Mouse (Mus musculus): ENCODE data around the gene Syt16. TPM values are rescaled to one million over a fixed set of nuclear protein-coding genes. Genes with fewer than 3 reads are reported as not detected.

Syt16 gene
- polyA plus RNA-seq, 1 experiment from 2014 or later, result not detected

- no peak for ATAC-seq
- H3K36me3 ChIP-seq (replicated peaks; ENCODE audit: insufficient read depth, low read length), result no peaks in the 10 kb centered on the region
- TF ChIP-seq EP300 (IDR thresholded peaks at IDR 0.05; ENCODE audit: low read depth), result no peak
- no peak for TF ChIP-seq CTCF (IDR thresholded peaks at IDR 0.05; ENCODE audit: low read depth)
- no peak for DNase-seq
- WGBS (ENCODE audit: insufficient replicate concordance), result 83% methylated on average over 6 of the region's 6 CpGs
- H3K9ac ChIP-seq (replicated peaks), result no peak overlapping the region
- no peak overlapping the region for H3K4me2 ChIP-seq (ENCODE audit: low read depth, low read length)
- no peak overlapping the region for H3K27ac ChIP-seq (ENCODE audit: low read depth)
- H3K4me1 ChIP-seq (ENCODE audit: insufficient read depth), result no peaks in the 10 kb centered on the region
- no peak overlapping the region for H3K4me3 ChIP-seq (ENCODE audit: low read depth, low read length)
- no peaks in the 10 kb centered on the region for H3K9me3 ChIP-seq (ENCODE audit: low read length)
- H3K27me3 ChIP-seq (ENCODE audit: insufficient read depth, low read length), result no peaks in the 10 kb centered on the region
Observed at GRCm38 (mm10) chr12:74202431-74203042, 205.1 kb downstream of the Syt16 start.

DNA sequence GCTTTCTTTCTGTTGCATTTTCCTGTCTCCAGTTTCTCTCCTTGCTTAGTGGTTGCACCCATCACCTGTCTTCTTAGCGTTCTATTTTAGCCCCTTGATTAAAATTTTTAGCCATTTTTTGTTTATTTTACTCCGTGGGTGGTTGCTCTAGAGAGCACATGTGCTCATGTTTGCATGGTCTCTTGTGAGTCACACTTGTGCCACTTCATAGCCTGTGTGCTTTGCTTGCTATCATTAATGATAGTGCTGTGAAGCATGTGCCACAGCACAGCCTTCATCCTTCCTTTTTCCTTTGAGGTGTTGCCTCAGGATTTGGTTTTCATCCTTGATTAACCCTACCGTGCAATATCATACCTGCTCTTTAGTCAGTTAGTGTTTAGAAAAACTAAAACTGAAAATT lies 214.7 kb downstream of the Syt16 start:
- Histone ChIP-seq H3K27ac (ENCODE audit: low read depth) (no peak overlapping the region), H3K27me3 (ENCODE audit: insufficient read depth, low read length) (no peaks in the 10 kb centered on the region), H3K4me3 (ENCODE audit: low read depth, low read length) (no peak overlapping the region), H3K36me3 (replicated peaks; ENCODE audit: insufficient read depth, low read length) (no peaks in the 10 kb centered on the region), H3K4me2 (ENCODE audit: low read depth, low read length) (no peak overlapping the region), H3K9ac (replicated peaks) (no peak overlapping the region), H3K9me3 (ENCODE audit: low read length) (no peaks in the 10 kb centered on the region), H3K4me1 (ENCODE audit: insufficient read depth) (no peaks in the 10 kb centered on the region)
- TF ChIP-seq CTCF (IDR thresholded peaks at IDR 0.05; ENCODE audit: low read depth), result no peak
- no peak for TF ChIP-seq EP300 (IDR thresholded peaks at IDR 0.05; ENCODE audit: low read depth)
- ATAC-seq (no peak), DNase-seq (no peak)
- WGBS (ENCODE audit: insufficient replicate concordance), result 66% methylated on average over 3 of the region's 3 CpGs

DNA sequence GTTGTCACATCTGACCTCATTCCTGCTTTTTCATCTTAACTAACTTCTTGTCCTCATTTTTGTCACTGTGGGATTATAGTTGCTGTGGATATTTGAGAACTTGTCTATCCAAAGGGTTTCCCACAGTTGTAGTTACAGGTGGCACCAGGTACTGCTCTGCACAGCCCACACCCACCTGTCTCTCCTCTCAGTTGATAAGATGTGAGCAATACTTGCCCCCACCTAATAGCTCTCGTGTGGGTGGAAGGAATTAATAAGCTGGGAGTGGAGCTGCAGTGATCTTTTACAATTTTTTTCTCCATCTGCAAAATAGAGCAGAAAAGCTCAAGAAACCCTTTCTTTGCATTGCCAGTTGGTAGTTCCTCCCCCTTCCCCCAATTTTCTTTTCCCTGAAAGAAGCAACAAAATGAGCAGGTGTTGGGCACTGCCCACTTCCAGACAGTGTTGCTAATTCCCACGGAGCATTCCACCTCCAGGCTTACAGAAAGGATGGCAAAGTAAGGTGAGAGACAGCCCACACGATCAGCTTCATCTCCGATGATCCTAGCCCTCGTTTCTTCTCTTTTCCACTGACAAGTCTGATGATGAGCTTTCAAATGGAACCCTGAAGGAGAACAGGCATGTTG lies 218.8 kb downstream of the Syt16 start:
- WGBS (ENCODE audit: insufficient replicate concordance), result 52% methylated on average over 5 of the region's 5 CpGs
- Histone ChIP-seq H3K36me3 (replicated peaks; ENCODE audit: insufficient read depth, low read length) (no peaks in the 10 kb centered on the region), H3K9me3 (ENCODE audit: low read length) (no peaks in the 10 kb centered on the region), H3K4me2 (ENCODE audit: low read depth, low read length) (no peak overlapping the region), H3K27ac (ENCODE audit: low read depth) (no peak overlapping the region), H3K4me1 (ENCODE audit: insufficient read depth) (no peaks in the 10 kb centered on the region), H3K4me3 (ENCODE audit: low read depth, low read length) (no peak overlapping the region), H3K27me3 (ENCODE audit: insufficient read depth, low read length) (no peaks in the 10 kb centered on the region), H3K9ac (replicated peaks) (no peak overlapping the region)
- DNase-seq (no peak), ATAC-seq (no peak)
- TF ChIP-seq CTCF (IDR thresholded peaks at IDR 0.05; ENCODE audit: low read depth) (no peak), EP300 (IDR thresholded peaks at IDR 0.05; ENCODE audit: low read depth) (no peak)

DNA sequence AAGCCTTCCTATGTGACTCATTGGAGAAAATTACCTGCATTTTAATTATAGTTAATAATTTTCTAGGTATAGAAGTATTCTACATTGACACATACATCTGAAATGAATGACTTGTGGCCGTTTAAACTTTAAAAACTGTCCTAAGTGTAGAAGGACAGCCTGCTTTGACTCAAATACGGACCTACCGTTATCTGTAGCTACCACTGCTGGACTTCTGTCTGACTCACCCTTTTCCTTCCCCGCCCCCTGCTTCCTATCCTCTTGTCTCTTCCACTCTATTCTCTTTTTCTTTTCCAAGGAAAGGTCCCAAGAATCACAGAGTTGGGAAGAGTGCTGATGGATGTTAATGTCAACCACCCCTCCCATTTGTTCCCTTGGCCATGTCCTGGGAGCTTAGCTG lies 222.4 kb downstream of the Syt16 start:
- WGBS (ENCODE audit: insufficient replicate concordance), result 62% methylated on average over 4 of the region's 4 CpGs
- no peak overlapping the region for H3K4me2 ChIP-seq (ENCODE audit: low read depth, low read length)
- H3K9ac ChIP-seq (replicated peaks), result no peak overlapping the region
- H3K27me3 ChIP-seq (ENCODE audit: insufficient read depth, low read length), result no peaks in the 10 kb centered on the region
- H3K4me3 ChIP-seq (ENCODE audit: low read depth, low read length), result no peak overlapping the region
- ATAC-seq (no peak), DNase-seq (no peak)
- no peaks in the 10 kb centered on the region for H3K4me1 ChIP-seq (ENCODE audit: insufficient read depth)
- no peaks in the 10 kb centered on the region for H3K9me3 ChIP-seq (ENCODE audit: low read length)
- no peaks in the 10 kb centered on the region for H3K36me3 ChIP-seq (replicated peaks; ENCODE audit: insufficient read depth, low read length)
- H3K27ac ChIP-seq (ENCODE audit: low read depth), result no peak overlapping the region
- no peak for TF ChIP-seq CTCF (IDR thresholded peaks at IDR 0.05; ENCODE audit: low read depth)
- no peak for TF ChIP-seq EP300 (IDR thresholded peaks at IDR 0.05; ENCODE audit: low read depth)

GRCm38 (mm10) chr12:74220651-74221050 lies 223.2 kb downstream of the Syt16 start:
- no peak for ATAC-seq
- no peak for TF ChIP-seq EP300 (IDR thresholded peaks at IDR 0.05; ENCODE audit: low read depth)
- TF ChIP-seq CTCF (IDR thresholded peaks at IDR 0.05; ENCODE audit: low read depth), result no peak
- 57% methylated on average over 1 of the region's 1 CpGs for WGBS (ENCODE audit: insufficient replicate concordance)
- DNase-seq, result no peak
- H3K4me2 ChIP-seq (ENCODE audit: low read depth, low read length), result no peak overlapping the region
- H3K9ac ChIP-seq (replicated peaks), result no peak overlapping the region
- no peaks in the 10 kb centered on the region for H3K4me1 ChIP-seq (ENCODE audit: insufficient read depth)
- no peak overlapping the region for H3K27ac ChIP-seq (ENCODE audit: low read depth)
- H3K4me3 ChIP-seq (ENCODE audit: low read depth, low read length), result no peak overlapping the region
- no peaks in the 10 kb centered on the region for H3K9me3 ChIP-seq (ENCODE audit: low read length)
- H3K36me3 ChIP-seq (replicated peaks; ENCODE audit: insufficient read depth, low read length), result no peaks in the 10 kb centered on the region
- no peaks in the 10 kb centered on the region for H3K27me3 ChIP-seq (ENCODE audit: insufficient read depth, low read length)

DNA sequence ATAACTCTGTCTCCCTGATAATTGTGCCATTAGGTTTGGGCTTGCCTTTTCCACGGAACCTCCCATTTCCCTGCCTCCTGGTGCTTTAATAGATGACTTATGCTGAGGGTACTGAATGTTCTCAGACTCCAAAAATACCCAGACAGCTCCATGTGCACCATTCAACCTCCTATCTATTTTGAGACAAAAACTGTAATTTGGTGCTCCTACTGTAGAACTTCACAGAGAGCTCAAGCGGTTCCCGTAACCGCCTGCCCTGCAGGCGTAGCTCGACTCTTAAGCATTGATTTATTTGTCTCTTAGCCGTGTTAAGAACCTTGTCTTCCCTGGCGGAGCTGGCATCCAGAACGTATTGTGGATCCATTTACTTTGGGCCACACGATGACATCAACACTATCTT lies 233.3 kb downstream of the Syt16 start:
- no peak overlapping the region for H3K4me3 ChIP-seq (ENCODE audit: low read depth, low read length)
- no peak for ATAC-seq
- WGBS (ENCODE audit: insufficient replicate concordance), result 69% methylated on average over 10 of the region's 10 CpGs
- H3K9ac ChIP-seq (replicated peaks), result no peak overlapping the region
- TF ChIP-seq EP300 (IDR thresholded peaks at IDR 0.05; ENCODE audit: low read depth), result no peak
- no peak for TF ChIP-seq CTCF (IDR thresholded peaks at IDR 0.05; ENCODE audit: low read depth)
- H3K4me2 ChIP-seq (ENCODE audit: low read depth, low read length), result no peak overlapping the region
- H3K27me3 ChIP-seq (ENCODE audit: insufficient read depth, low read length), result no peaks in the 10 kb centered on the region
- H3K9me3 ChIP-seq (ENCODE audit: low read length), result no peaks in the 10 kb centered on the region
- H3K36me3 ChIP-seq (replicated peaks; ENCODE audit: insufficient read depth, low read length), result no peaks in the 10 kb centered on the region
- H3K27ac ChIP-seq (ENCODE audit: low read depth), result no peak overlapping the region
- H3K4me1 ChIP-seq (ENCODE audit: insufficient read depth), result no peaks in the 10 kb centered on the region
- no peak for DNase-seq

Data from liver, postnatal 0 days (tissue).